Mouse (Mus musculus) liver, adult 2 months (tissue): ENCODE measurements around the gene Fgfr2.

Experiments
- CTCF ChIP-seq: fragments of 200-500 bp; IDR thresholded peaks from 2 replicates; pipeline ENCODE4 v1.5.1; 2011; ENCODE audit warnings: low read depth, low read length, control low read depth
- POLR2A ChIP-seq: fragments of 200-500 bp; IDR thresholded peaks from 2 replicates; pipeline ENCODE4 v1.6.1; 2011; ENCODE audit warnings: low read length, control low read depth; ENCODE audit not compliant: insufficient read depth; ENCODE audit errors: extremely low read depth

DNA sequence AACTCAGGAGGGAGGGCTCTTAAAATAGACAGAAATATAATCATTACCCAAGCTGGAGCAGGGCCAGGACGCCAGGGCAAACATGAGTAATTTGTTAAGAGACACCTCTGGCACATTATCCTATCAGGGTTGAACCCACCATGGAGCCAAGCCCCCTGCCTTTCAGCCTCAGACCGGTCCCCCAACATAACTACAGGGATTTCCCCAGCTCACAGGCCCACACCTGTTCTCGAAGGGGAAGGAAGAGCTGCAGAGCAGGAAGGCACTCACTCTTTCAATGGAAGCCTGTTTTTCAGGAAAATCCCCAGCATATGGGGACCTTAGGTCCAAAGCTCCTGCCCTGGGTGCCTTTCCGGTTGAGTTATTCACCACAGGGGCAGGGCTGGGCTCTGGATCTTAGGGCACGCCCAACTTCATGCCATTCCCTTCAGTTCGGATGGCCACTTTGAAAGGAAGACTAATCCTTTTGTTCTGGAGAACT, 10.8 kb downstream of the Fgfr2 start:
- TF ChIP-seq CTCF (no peak), POLR2A (no peak)
